Mouse (Mus musculus) forebrain, embryonic 12.5 days (tissue): ENCODE data around the gene Pex7. TPM values are rescaled to one million over a fixed set of nuclear protein-coding genes. Genes with fewer than 3 reads are reported as not detected.

Experiments used
- ATAC-seq: fragments of 200-750 bp; cut with Nextera tagmentation; 2 replicates; pipeline ENCODE4 v1.8.0; 2017; ENCODE audit warnings: moderate TSS enrichment; ENCODE audit not compliant: low FRiP score
- H3K27ac ChIP-seq: fragments of 300-500 bp; sonication (generic); 2 replicates; pipeline ENCODE4 v1.5.1; 2016; ENCODE audit warnings: mild to moderate bottlenecking
- H3K27me3 ChIP-seq: fragments of 300-500 bp; sonication (generic); 2 replicates; pipeline ENCODE4 v1.6.1; 2016; ENCODE audit warnings: mild to moderate bottlenecking
- H3K36me3 ChIP-seq: fragments of 300-500 bp; sonication (generic); replicated peaks from 2 replicates; pipeline ENCODE4 v1.6.1; 2016; ENCODE audit warnings: mild to moderate bottlenecking
- H3K4me1 ChIP-seq: fragments of 300-500 bp; sonication (generic); 2 replicates; pipeline ENCODE4 v1.6.1; 2016
- H3K4me2 ChIP-seq: fragments of 300-500 bp; sonication (generic); 2 replicates; pipeline ENCODE4 v1.6.1; 2016; ENCODE audit warnings: mild to moderate bottlenecking, moderate library complexity
- H3K4me3 ChIP-seq: fragments of 300-500 bp; sonication (generic); replicated peaks from 2 replicates; pipeline ENCODE4 v1.5.1; 2016; ENCODE audit warnings: mild to moderate bottlenecking
- H3K9ac ChIP-seq: fragments of 300-500 bp; sonication (generic); 2 replicates; pipeline ENCODE4 v1.6.1; 2016; ENCODE audit warnings: mild to moderate bottlenecking
- H3K9me3 ChIP-seq: fragments of 300-500 bp; sonication (generic); 2 replicates; pipeline ENCODE4 v1.6.1; 2016
- WGBS: fragments of 180-500 bp; shearing (Covaris S2); methylation state at CpG from one replicate; pipeline ENCODE4 v1.1.7; 2016; 5-methylcytosine and 5-hydroxymethylcytosine counted together
- polyA plus RNA-seq: library from polyadenylated mRNA; unstranded; fragments of >200 nt; fragmentation: Nextera tagmentation; extraction: Ambion mirVana; gene quantifications from 2 replicates; pipeline ENCODE4 v1.2.1, GENCODE M21; 2016

Gene Pex7
- polyA plus RNA-seq, 1 experiment from 2014 or later: 26.0 TPM

GRCm38 (mm10) chr10:19941063-19941462 lies 33.6 kb upstream of the Pex7 start:
- Histone ChIP-seq H3K4me2 (no peak overlapping the region), H3K4me3 (no peak overlapping the region), H3K27ac (no peak overlapping the region), H3K9ac (no peak overlapping the region), H3K36me3 (no peaks in the 10 kb centered on the region), H3K27me3 (peaks cover 21% of the 10 kb centered on the region), H3K4me1 (peaks cover 7% of the 10 kb centered on the region; the same call in 1 of the 2 replicates), H3K9me3 (no peaks in the 10 kb centered on the region)
- WGBS: 71% methylated on average over 6 of the region's 6 CpGs
- ATAC-seq: no peak

GRCm38 (mm10) chr10:19940626-19941025 lies 33.1 kb upstream of the Pex7 start:
- Histone ChIP-seq H3K27me3 (peaks cover 24% of the 10 kb centered on the region), H3K9me3 (no peaks in the 10 kb centered on the region), H3K36me3 (no peaks in the 10 kb centered on the region), H3K4me3 (no peak overlapping the region), H3K4me2 (no peak overlapping the region), H3K9ac (no peak overlapping the region), H3K27ac (no peak overlapping the region), H3K4me1 (peaks cover 7% of the 10 kb centered on the region; the same call in 1 of the 2 replicates)
- WGBS: 90% methylated on average over 8 of the region's 8 CpGs
- no peak for ATAC-seq

GRCm38 (mm10) chr10:19940127-19940526 lies 32.6 kb upstream of the Pex7 start:
- H3K9me3 ChIP-seq: no peaks in the 10 kb centered on the region
- no peak overlapping the region for H3K4me2 ChIP-seq
- H3K27ac ChIP-seq: no peak overlapping the region
- WGBS: 87% methylated on average over 7 of the region's 7 CpGs
- H3K4me1 ChIP-seq: peaks cover 9% of the 10 kb centered on the region; the same call in 1 of the 2 replicates
- H3K27me3 ChIP-seq: peaks cover 28% of the 10 kb centered on the region
- H3K4me3 ChIP-seq: no peak overlapping the region
- ATAC-seq: no peak
- no peak overlapping the region for H3K9ac ChIP-seq
- H3K36me3 ChIP-seq: no peaks in the 10 kb centered on the region

- Histone ChIP-seq H3K9ac (no peak overlapping the region), H3K36me3 (no peaks in the 10 kb centered on the region), H3K27me3 (peaks cover 36% of the 10 kb centered on the region), H3K27ac (no peak overlapping the region), H3K4me2 (no peak overlapping the region), H3K4me1 (peaks cover 16% of the 10 kb centered on the region), H3K4me3 (no peak overlapping the region), H3K9me3 (no peaks in the 10 kb centered on the region)
- WGBS: 61% methylated on average over 8 of the region's 8 CpGs
- ATAC-seq: no peak
Observed at GRCm38 (mm10) chr10:19939282-19939705, 31.8 kb upstream of the Pex7 start.

- no peak overlapping the region for H3K9ac ChIP-seq
- H3K27me3 ChIP-seq: peaks cover 38% of the 10 kb centered on the region
- H3K9me3 ChIP-seq: no peaks in the 10 kb centered on the region
- no peak overlapping the region for H3K4me2 ChIP-seq
- peaks cover 16% of the 10 kb centered on the region for H3K4me1 ChIP-seq
- H3K36me3 ChIP-seq: no peaks in the 10 kb centered on the region
- 64% methylated on average over 6 of the region's 6 CpGs for WGBS
- H3K27ac ChIP-seq: no peak overlapping the region
- ATAC-seq: no peak
- no peak overlapping the region for H3K4me3 ChIP-seq
Observed at GRCm38 (mm10) chr10:19938738-19939137, 31.2 kb upstream of the Pex7 start.

- peaks cover 21% of the 10 kb centered on the region for H3K4me1 ChIP-seq
- no peaks in the 10 kb centered on the region for H3K9me3 ChIP-seq
- peaks cover 51% of the 10 kb centered on the region for H3K27me3 ChIP-seq
- no peaks in the 10 kb centered on the region for H3K36me3 ChIP-seq
- H3K27ac ChIP-seq: no peak overlapping the region
- WGBS: 68% methylated on average over 9 of the region's 9 CpGs
- ATAC-seq: no peak
- no peak overlapping the region for H3K4me2 ChIP-seq
- no peak overlapping the region for H3K4me3 ChIP-seq
- no peak overlapping the region for H3K9ac ChIP-seq
Observed at GRCm38 (mm10) chr10:19936961-19937708, 29.6 kb upstream of the Pex7 start.

- no peaks in the 10 kb centered on the region for H3K36me3 ChIP-seq
- peaks cover 21% of the 10 kb centered on the region for H3K4me1 ChIP-seq
- H3K27me3 ChIP-seq: peaks cover 56% of the 10 kb centered on the region
- no peak overlapping the region for H3K4me3 ChIP-seq
- H3K9ac ChIP-seq: no peak overlapping the region
- H3K4me2 ChIP-seq: no peak overlapping the region
- ATAC-seq: no peak
- H3K27ac ChIP-seq: no peak overlapping the region
- H3K9me3 ChIP-seq: no peaks in the 10 kb centered on the region
- 44% methylated on average over 4 of the region's 4 CpGs for WGBS
Observed at GRCm38 (mm10) chr10:19935821-19936367, 28.4 kb upstream of the Pex7 start.

- no peak for ATAC-seq
- whole genome bisulfite sequencing: 4% methylated on average over 10 of the region's 10 CpGs
- Histone ChIP-seq H3K36me3 (no peaks in the 10 kb centered on the region), H3K4me3 (peak overlapping the region; percentile 76), H3K9ac (0 out of 2 replicates have a peak overlapping the region, but pooled peaks have one; percentile 73), H3K9me3 (no peaks in the 10 kb centered on the region), H3K4me1 (peaks cover 21% of the 10 kb centered on the region), H3K27ac (no peak overlapping the region), H3K4me2 (peak overlapping the region; percentile 96), H3K27me3 (peaks cover 61% of the 10 kb centered on the region)
Observed at GRCm38 (mm10) chr10:19935295-19935623, 27.8 kb upstream of the Pex7 start.

- peak within 1 kb of the TSS; percentile 76 for H3K4me3 ChIP-seq
- H3K36me3 ChIP-seq: no peaks in the 10 kb centered on the region
- H3K27me3 ChIP-seq: peaks cover 61% of the 10 kb centered on the region
- H3K4me2 ChIP-seq: peak within 1 kb of the TSS; percentile 96
- no peaks in the 10 kb centered on the region for H3K9me3 ChIP-seq
- peak within 1 kb of the TSS; percentile 56; the same call in 1 of the 2 replicates for H3K27ac ChIP-seq
- peaks cover 21% of the 10 kb centered on the region for H3K4me1 ChIP-seq
- under 1% methylated on average over 82 of the region's 95 CpGs for WGBS
- H3K9ac ChIP-seq: peak within 1 kb of the TSS; percentile 73
- peak; percentile 86 for ATAC-seq
Observed at GRCm38 (mm10) chr10:19934384-19935294, 27.1 kb upstream of the Pex7 start, which contains the start of gene Map3k5. Gene Map3k5 (plus strand): TSS chr10:19934472.

- Histone ChIP-seq H3K9me3 (no peaks in the 10 kb centered on the region), H3K4me3 (peak overlapping the region; percentile 76), H3K27ac (peak overlapping the region; percentile 56; the same call in 1 of the 2 replicates), H3K4me2 (peak overlapping the region; percentile 96), H3K36me3 (no peaks in the 10 kb centered on the region), H3K9ac (peak overlapping the region; percentile 73), H3K27me3 (peaks cover 56% of the 10 kb centered on the region), H3K4me1 (peaks cover 14% of the 10 kb centered on the region)
- WGBS: under 1% methylated on average over 67 of the region's 97 CpGs
- ATAC-seq: peak; percentile 86
Observed at GRCm38 (mm10) chr10:19933511-19934383, 26.3 kb upstream of the Pex7 start.

- ATAC-seq: no peak
- 46% methylated on average over 3 of the region's 3 CpGs for WGBS
- Histone ChIP-seq H3K9ac (no peak overlapping the region), H3K4me3 (0 out of 2 replicates have a peak overlapping the region, but pooled peaks have one; percentile 76), H3K27ac (no peak overlapping the region), H3K4me1 (peaks cover 14% of the 10 kb centered on the region; the same call in 1 of the 2 replicates), H3K9me3 (no peaks in the 10 kb centered on the region), H3K27me3 (peaks cover 55% of the 10 kb centered on the region), H3K4me2 (peak overlapping the region; percentile 96), H3K36me3 (no peaks in the 10 kb centered on the region)
Observed at GRCm38 (mm10) chr10:19932986-19933385, 25.5 kb upstream of the Pex7 start.
